Mouse (Mus musculus) cerebellum, adult 2 months (tissue): Measurements from ENCODE around the gene Gigyf1.

Experiments used
- CTCF ChIP-seq: fragments of 200-500 bp; IDR thresholded peaks from 2 replicates; pipeline ENCODE4 v1.5.1; 2011; ENCODE audit warnings: low read depth, mild to moderate bottlenecking, control low read depth, low read length, moderate library complexity, borderline replicate concordance; ENCODE audit not compliant: insufficient read depth
- POLR2A ChIP-seq: fragments of 200-500 bp; IDR thresholded peaks from 2 replicates; pipeline ENCODE4 v1.6.1; 2011; ENCODE audit warnings: low read length, control low read depth, borderline replicate concordance; ENCODE audit not compliant: insufficient read depth

- TF ChIP-seq CTCF (peak; percentile 56), POLR2A (no peak)
These were observed 56.1 kb downstream of the Gigyf1 start for GRCm38 (mm10) chr5:137574470-137574901.
